Mouse (Mus musculus) stomach, embryonic 15.5 days (tissue): Measurements from ENCODE around the gene Htra2. TPM values are rescaled to one million over a fixed set of nuclear protein-coding genes. Genes with fewer than 3 reads are reported as not detected.

Experiments used
- ATAC-seq: fragments of 200-750 bp; cut with Nextera tagmentation; 2 replicates; pipeline ENCODE4 v1.8.0; 2017; ENCODE audit warnings: low read depth, moderate number of reproducible peaks, moderate TSS enrichment; ENCODE audit not compliant: insufficient read depth, low FRiP score
- H3K27ac ChIP-seq: fragments of 300-500 bp; sonication (generic); 2 replicates; pipeline ENCODE4 v1.5.1; 2015; ENCODE audit warnings: mild to moderate bottlenecking, inconsistent platforms
- H3K27me3 ChIP-seq: fragments of 300-500 bp; sonication (generic); replicated peaks from 2 replicates; pipeline ENCODE4 v1.6.1; 2015; ENCODE audit warnings: inconsistent platforms
- H3K36me3 ChIP-seq: fragments of 300-500 bp; sonication (generic); 2 replicates; pipeline ENCODE4 v1.6.1; 2015; ENCODE audit warnings: inconsistent platforms
- H3K4me1 ChIP-seq: fragments of 300-500 bp; sonication (generic); 2 replicates; pipeline ENCODE4 v1.6.1; 2015; ENCODE audit warnings: inconsistent platforms
- H3K4me2 ChIP-seq: fragments of 300-500 bp; sonication (generic); 2 replicates; pipeline ENCODE4 v1.6.1; 2015; ENCODE audit warnings: mild to moderate bottlenecking, inconsistent platforms
- H3K4me3 ChIP-seq: fragments of 300-500 bp; sonication (generic); replicated peaks from 2 replicates; pipeline ENCODE4 v1.5.1; 2015; ENCODE audit warnings: inconsistent platforms
- H3K9ac ChIP-seq: fragments of 300-500 bp; sonication (generic); 2 replicates; pipeline ENCODE4 v1.6.1; 2015; ENCODE audit warnings: inconsistent platforms
- H3K9me3 ChIP-seq: fragments of 300-500 bp; sonication (generic); 2 replicates; pipeline ENCODE4 v1.6.1; 2016; ENCODE audit warnings: inconsistent platforms
- WGBS: fragments of 180-500 bp; shearing (Covaris S2); methylation state at CpG from one replicate; pipeline ENCODE4 v1.1.7; 2015; 5-methylcytosine and 5-hydroxymethylcytosine counted together
- polyA plus RNA-seq: library from polyadenylated mRNA; unstranded; fragments of >200 nt; fragmentation: Nextera tagmentation; extraction: Ambion mirVana; gene quantifications from 2 replicates; pipeline ENCODE4 v1.2.1, GENCODE M21; 2015

Gene Htra2
- polyA plus RNA-seq, 1 experiment from 2014 or later, result 86.6 TPM

DNA sequence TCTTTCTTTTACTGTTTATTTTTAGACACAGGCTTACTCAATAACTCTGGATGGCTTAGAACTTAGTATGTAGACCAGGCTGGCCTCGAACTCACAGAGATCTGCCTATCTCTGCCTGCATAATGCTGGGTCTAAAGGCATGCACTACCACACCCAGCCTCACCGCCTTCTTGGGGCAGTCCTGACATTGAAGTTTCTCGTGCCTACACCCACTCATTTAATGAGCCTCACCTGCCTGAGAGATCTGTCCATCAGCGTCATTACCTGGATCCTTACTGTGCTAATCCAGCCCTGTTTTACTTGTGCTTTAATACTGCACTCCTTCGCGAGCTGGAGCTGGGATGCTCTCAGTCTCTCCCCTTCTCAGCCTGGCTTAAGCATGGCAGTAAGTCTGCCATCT, 43.3 kb downstream of the Htra2 start:
- WGBS, result 70% methylated on average over 6 of the region's 6 CpGs
- Histone ChIP-seq H3K4me1 (no peaks in the 10 kb centered on the region), H3K4me2 (no peak overlapping the region), H3K36me3 (no peaks in the 10 kb centered on the region), H3K9me3 (no peaks in the 10 kb centered on the region), H3K27me3 (no peaks in the 10 kb centered on the region), H3K9ac (no peak overlapping the region), H3K27ac (no peak overlapping the region), H3K4me3 (no peak overlapping the region)
- no peak for ATAC-seq

DNA sequence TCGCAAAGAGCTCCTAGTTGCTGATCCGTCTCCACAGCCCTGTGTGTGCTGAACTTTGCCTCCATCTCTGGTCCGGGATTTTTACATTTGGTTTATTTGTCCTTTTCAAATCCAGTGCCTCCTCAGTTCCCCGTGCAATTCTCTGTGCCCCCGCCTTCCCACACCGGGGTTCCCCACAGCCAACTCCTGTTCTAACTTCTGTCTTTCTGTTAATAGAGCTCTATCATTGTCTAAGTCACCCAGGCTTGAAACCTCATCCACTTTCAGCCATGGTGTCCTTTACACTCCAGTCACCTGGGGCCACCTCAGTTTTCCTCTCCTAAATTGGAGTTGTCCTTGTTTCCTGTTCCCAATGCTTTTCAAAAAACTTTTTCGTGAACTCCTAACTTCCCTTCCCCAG, 43.8 kb downstream of the Htra2 start:
- no peak for ATAC-seq
- Histone ChIP-seq H3K4me1 (no peaks in the 10 kb centered on the region), H3K9ac (no peak overlapping the region), H3K36me3 (no peaks in the 10 kb centered on the region), H3K4me2 (no peak overlapping the region), H3K27ac (peak overlapping the region; percentile 26; the same call in 1 of the 2 replicates), H3K9me3 (no peaks in the 10 kb centered on the region), H3K27me3 (no peaks in the 10 kb centered on the region), H3K4me3 (no peak overlapping the region)
- 84% methylated on average over 7 of the region's 7 CpGs for WGBS

DNA sequence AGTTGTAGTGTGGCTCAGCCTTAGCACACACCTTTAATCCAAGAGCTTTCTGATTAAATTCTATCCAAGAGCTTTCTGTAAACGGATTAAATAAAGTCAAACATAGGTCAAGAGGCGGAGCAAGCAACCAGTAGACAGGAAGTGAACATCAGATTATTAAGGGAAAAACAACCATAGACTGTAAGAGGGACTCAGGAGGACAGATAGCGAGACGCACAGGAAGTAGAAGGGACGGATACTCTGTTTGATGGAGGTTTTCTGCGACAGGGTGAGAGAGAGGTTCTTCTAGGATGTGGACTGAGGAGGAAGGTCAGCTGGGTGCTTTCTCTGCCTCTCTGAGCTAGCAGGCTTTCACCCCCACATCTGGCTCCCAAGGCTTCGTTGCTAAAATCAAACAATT, 45.1 kb downstream of the Htra2 start:
- Histone ChIP-seq H3K9me3 (no peaks in the 10 kb centered on the region), H3K36me3 (no peaks in the 10 kb centered on the region), H3K27me3 (no peaks in the 10 kb centered on the region), H3K4me3 (no peak overlapping the region), H3K9ac (no peak overlapping the region), H3K4me1 (0 out of 2 replicates have a peak, but pooled peaks cover 3% of the 10 kb centered on the region), H3K4me2 (no peak overlapping the region), H3K27ac (peak overlapping the region; percentile 38; the same call in 1 of the 2 replicates)
- WGBS, result 39% methylated on average over 7 of the region's 7 CpGs
- no peak for ATAC-seq

DNA sequence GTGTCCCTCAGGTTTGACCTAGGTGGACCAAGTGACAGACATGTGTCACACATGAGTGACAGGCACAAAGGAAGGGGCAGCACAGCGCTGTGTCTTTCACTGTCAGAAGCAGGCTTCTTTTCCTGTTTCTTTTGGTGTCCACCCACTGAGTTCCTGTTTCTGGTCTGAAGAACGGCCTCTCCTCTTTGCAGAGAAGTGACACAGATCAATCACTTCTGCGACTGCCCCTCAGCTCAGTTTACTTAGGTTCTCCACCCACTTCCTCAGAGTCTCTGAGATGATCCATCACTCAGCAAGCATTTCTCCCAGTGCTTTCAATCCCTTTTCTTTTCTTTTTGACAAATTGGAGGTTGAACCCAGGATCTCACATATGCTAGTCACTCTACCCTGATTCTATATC, 46.4 kb downstream of the Htra2 start:
- H3K4me3 ChIP-seq, result no peak overlapping the region
- no peak for ATAC-seq
- H3K36me3 ChIP-seq, result no peaks in the 10 kb centered on the region
- H3K4me1 ChIP-seq, result 0 out of 2 replicates have a peak, but pooled peaks cover 4% of the 10 kb centered on the region
- 37% methylated on average over 3 of the region's 3 CpGs for WGBS
- no peak overlapping the region for H3K9ac ChIP-seq
- no peak overlapping the region for H3K27ac ChIP-seq
- H3K9me3 ChIP-seq, result no peaks in the 10 kb centered on the region
- no peaks in the 10 kb centered on the region for H3K27me3 ChIP-seq
- H3K4me2 ChIP-seq, result no peak overlapping the region

DNA sequence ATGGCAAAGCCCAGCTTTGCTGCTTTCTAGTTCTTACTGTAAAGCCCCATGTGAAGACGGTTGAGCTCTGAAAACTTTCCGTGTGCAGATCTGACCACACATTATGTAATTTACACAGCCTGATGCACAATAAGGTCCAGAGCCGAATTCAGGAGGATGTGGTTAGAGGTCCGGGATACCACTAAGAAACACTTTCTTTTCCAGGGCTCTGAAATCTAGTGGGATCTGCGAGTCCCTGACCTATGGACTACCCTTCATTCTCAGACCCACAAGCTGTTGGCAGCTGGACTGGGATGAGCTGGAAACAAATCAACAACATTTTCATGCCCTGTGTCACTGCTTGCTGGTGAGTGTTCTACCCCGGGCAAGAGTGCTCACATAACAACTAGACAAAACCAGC, 49.0 kb downstream of the Htra2 start:
- no peak overlapping the region for H3K4me3 ChIP-seq
- H3K9me3 ChIP-seq, result no peaks in the 10 kb centered on the region
- H3K27me3 ChIP-seq, result no peaks in the 10 kb centered on the region
- H3K4me2 ChIP-seq, result no peak overlapping the region
- no peak overlapping the region for H3K27ac ChIP-seq
- no peak for ATAC-seq
- 0 out of 2 replicates have a peak, but pooled peaks cover 4% of the 10 kb centered on the region for H3K4me1 ChIP-seq
- no peaks in the 10 kb centered on the region for H3K36me3 ChIP-seq
- 67% methylated on average over 6 of the region's 6 CpGs for WGBS
- no peak overlapping the region for H3K9ac ChIP-seq

DNA sequence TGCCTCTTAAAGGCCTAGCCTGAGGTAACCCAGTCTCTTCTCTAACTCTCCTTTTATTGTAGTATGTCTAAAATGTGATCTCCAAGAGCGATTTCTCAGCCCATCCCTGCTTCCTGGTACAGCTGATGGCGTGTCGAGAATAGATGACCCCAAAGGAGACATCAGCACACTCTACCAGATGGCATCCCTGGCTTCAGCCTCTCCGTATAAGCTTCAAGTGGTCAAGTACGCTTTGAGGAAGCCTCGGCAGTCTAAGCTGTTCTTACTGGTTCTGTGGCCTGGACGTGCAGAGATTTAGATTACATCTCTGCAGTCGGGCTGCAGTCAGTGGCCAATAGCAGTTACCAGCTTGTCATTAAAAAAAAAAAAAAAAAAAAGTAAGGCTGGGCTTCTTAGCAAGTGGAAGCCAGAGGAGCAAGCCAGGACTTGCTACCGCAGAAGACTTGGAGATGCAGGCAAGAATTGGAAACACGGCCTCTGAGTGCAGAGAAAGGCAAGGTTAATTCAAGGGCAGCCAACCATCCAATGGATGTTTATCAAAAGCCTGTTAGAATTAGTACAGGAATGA, 49.5 kb downstream of the Htra2 start:
- no peak for ATAC-seq
- 0 out of 2 replicates have a peak, but pooled peaks cover 4% of the 10 kb centered on the region for H3K4me1 ChIP-seq
- no peak overlapping the region for H3K4me2 ChIP-seq
- 0 out of 2 replicates have a peak overlapping the region, but pooled peaks have one; percentile 41 for H3K27ac ChIP-seq
- WGBS, result 74% methylated on average over 10 of the region's 10 CpGs
- no peaks in the 10 kb centered on the region for H3K9me3 ChIP-seq
- no peak overlapping the region for H3K4me3 ChIP-seq
- no peaks in the 10 kb centered on the region for H3K27me3 ChIP-seq
- H3K9ac ChIP-seq, result no peak overlapping the region
- no peaks in the 10 kb centered on the region for H3K36me3 ChIP-seq

DNA sequence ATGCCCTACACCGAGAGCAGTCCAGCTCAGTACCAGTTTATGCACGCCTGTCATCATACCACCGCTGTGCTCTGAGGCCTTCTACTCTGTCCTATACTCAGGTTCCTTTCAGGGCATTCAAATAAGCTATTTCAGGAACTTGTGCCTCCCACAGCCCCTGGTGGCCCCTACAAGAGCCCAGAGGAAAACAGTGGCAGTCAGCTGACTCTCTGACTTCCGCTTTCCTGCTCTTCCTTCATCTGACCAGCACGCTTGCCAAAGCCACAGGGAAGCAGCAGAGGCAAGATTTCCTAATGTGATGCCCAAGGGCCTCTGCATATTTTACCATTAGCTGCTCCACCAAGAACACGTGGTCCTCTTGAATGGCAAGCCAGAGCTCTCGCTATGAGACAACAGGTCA, 50.2 kb downstream of the Htra2 start:
- H3K4me3 ChIP-seq, result no peak overlapping the region
- no peak overlapping the region for H3K9ac ChIP-seq
- H3K27me3 ChIP-seq, result no peaks in the 10 kb centered on the region
- ATAC-seq, result no peak
- no peaks in the 10 kb centered on the region for H3K9me3 ChIP-seq
- H3K4me2 ChIP-seq, result no peak overlapping the region
- 51% methylated on average over 7 of the region's 7 CpGs for WGBS
- no peak overlapping the region for H3K27ac ChIP-seq
- no peaks in the 10 kb centered on the region for H3K36me3 ChIP-seq
- 0 out of 2 replicates have a peak, but pooled peaks cover 4% of the 10 kb centered on the region for H3K4me1 ChIP-seq

DNA sequence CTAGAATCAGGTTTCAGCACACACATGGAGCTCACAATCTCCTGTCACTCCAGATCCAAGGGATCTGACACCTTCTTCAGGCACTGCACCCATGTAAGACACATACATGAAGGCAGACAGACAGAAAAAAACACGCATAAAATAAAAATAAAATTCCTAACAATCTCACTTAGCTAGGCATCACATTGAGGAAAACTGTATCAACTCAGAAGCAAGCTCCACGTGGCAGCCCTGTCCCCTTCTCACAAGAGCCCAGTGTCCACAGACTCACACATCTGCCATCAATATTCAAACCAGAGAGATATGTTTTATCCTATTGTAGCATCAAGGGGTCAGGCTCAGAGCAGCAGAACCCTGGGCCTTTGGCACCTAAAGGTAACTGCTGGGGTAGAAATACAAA, 50.8 kb downstream of the Htra2 start:
- WGBS, result 71% methylated on average over 2 of the region's 2 CpGs
- Histone ChIP-seq H3K4me1 (0 out of 2 replicates have a peak, but pooled peaks cover 4% of the 10 kb centered on the region), H3K36me3 (no peaks in the 10 kb centered on the region), H3K4me2 (no peak overlapping the region), H3K4me3 (no peak overlapping the region), H3K27ac (no peak overlapping the region), H3K9me3 (no peaks in the 10 kb centered on the region), H3K9ac (no peak overlapping the region), H3K27me3 (no peaks in the 10 kb centered on the region)
- ATAC-seq, result no peak

DNA sequence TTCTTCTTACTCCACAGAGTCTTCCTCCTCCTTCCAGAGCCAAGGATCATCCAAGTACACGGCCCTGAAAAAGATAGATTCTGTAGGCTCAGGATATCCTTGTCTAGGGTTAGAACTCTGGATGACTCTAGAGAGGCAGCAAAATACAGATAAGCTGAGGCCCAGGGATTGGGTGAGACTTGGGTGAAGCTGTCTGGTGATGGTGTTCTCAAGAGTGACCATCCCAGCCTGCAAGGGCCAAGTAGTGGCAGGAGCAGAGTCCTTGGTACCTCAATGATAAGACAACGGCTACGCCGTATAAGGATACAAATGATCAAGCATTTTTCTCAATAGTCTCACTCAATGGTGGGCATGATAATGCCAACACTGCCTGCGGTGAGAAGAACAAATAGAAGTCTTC, 51.2 kb downstream of the Htra2 start:
- H3K4me3 ChIP-seq, result no peak overlapping the region
- H3K9me3 ChIP-seq, result no peaks in the 10 kb centered on the region
- no peak overlapping the region for H3K4me2 ChIP-seq
- 0 out of 2 replicates have a peak, but pooled peaks have one; percentile 16 for ATAC-seq
- H3K27ac ChIP-seq, result no peak overlapping the region
- WGBS, result 83% methylated on average over 5 of the region's 5 CpGs
- no peak overlapping the region for H3K9ac ChIP-seq
- H3K27me3 ChIP-seq, result no peaks in the 10 kb centered on the region
- 0 out of 2 replicates have a peak, but pooled peaks cover 4% of the 10 kb centered on the region for H3K4me1 ChIP-seq
- no peaks in the 10 kb centered on the region for H3K36me3 ChIP-seq

DNA sequence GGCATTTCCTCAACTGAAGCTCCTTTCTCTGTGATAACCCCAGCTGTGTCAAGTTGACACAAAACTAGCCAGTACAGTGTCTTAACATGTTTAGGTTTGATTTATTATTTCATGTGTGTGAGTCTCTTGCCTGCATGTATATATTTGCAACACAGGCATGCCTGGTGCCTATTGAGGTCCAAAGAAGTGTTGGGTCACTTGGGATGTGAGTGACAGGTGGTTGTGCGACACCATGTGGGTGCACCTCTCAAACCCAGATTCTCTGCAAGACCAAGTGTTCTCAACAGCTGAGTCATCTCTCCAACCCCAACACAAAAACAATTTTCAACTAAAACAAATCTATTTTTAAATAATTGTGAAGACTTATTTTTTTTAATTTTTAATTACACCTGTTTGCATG, 52.0 kb downstream of the Htra2 start:
- Histone ChIP-seq H3K4me1 (0 out of 2 replicates have a peak, but pooled peaks cover 4% of the 10 kb centered on the region), H3K36me3 (no peaks in the 10 kb centered on the region), H3K4me3 (no peak overlapping the region), H3K27ac (no peak overlapping the region), H3K9ac (no peak overlapping the region), H3K27me3 (no peaks in the 10 kb centered on the region), H3K9me3 (no peaks in the 10 kb centered on the region), H3K4me2 (no peak overlapping the region)
- no peak for ATAC-seq
- 89% methylated on average over 1 of the region's 1 CpGs for WGBS
